Mouse (Mus musculus) midbrain, postnatal 0 days (tissue): ENCODE data around the gene Olfr1419. TPM values are rescaled to one million over a fixed set of nuclear protein-coding genes. Genes with fewer than 3 reads are reported as not detected.
A peak's percentile ranks its signal among the peaks of the same experiment; 100 is the strongest.
"Not testable (repeated sequence)": the region's sequence is repeated elsewhere in the genome, so short reads cannot be mapped to it uniquely, and the experiment has no call there.

Source experiments
- ATAC-seq: fragments of 200-750 bp; cut with Nextera tagmentation; 2 replicates; pipeline ENCODE4 v1.8.0; 2017; ENCODE audit warnings: moderate number of reproducible peaks, mild to moderate bottlenecking, moderate TSS enrichment, moderate library complexity; ENCODE audit not compliant: low FRiP score
- DNase-seq: peaks from one replicate; pipeline ENCODE4 v3.0.0-alpha.2; 2015; ENCODE audit warnings: low spot score
- H3K27ac ChIP-seq: fragments of 300-500 bp; sonication (generic); 2 replicates; pipeline ENCODE4 v1.5.1; 2014; ENCODE audit warnings: low read depth, mild to moderate bottlenecking, low read length, mixed read lengths
- H3K27me3 ChIP-seq: fragments of 300-500 bp; sonication (generic); 2 replicates; pipeline ENCODE4 v1.6.1; 2014; ENCODE audit warnings: low read length, control low read depth, mixed read lengths; ENCODE audit not compliant: insufficient read depth
- H3K36me3 ChIP-seq: fragments of 300-500 bp; sonication (generic); 2 replicates; pipeline ENCODE4 v1.6.1; 2014; ENCODE audit warnings: low read length, control low read depth, mixed read lengths; ENCODE audit not compliant: insufficient read depth
- H3K4me1 ChIP-seq: fragments of 300-500 bp; sonication (generic); 2 replicates; pipeline ENCODE4 v1.6.1; 2014; ENCODE audit warnings: mild to moderate bottlenecking, control low read depth, antibody characterized with exemption, low read length, mixed read lengths; ENCODE audit not compliant: insufficient read depth
- H3K4me2 ChIP-seq: fragments of 300-500 bp; sonication (generic); 2 replicates; pipeline ENCODE4 v1.6.1; 2014; ENCODE audit warnings: low read depth, mild to moderate bottlenecking, low read length, mixed read lengths; ENCODE audit not compliant: poor library complexity, severe bottlenecking
- H3K4me3 ChIP-seq: fragments of 300-500 bp; sonication (generic); 2 replicates; pipeline ENCODE4 v1.5.1; 2014; ENCODE audit warnings: low read depth, mild to moderate bottlenecking, low read length, moderate library complexity
- H3K9ac ChIP-seq: fragments of 300-500 bp; sonication (generic); replicated peaks from 2 replicates; pipeline ENCODE4 v1.6.1; 2014; ENCODE audit warnings: mild to moderate bottlenecking, low read length, moderate library complexity, mixed read lengths; ENCODE audit not compliant: poor library complexity, severe bottlenecking
- H3K9me3 ChIP-seq: fragments of 300-500 bp; sonication (generic); 2 replicates; pipeline ENCODE4 v1.6.1; 2016; ENCODE audit warnings: low read length, control low read depth
- CTCF ChIP-seq: IDR thresholded peaks from 2 replicates; pipeline ENCODE4 v1.5.1; 2016; ENCODE audit warnings: antibody characterized with exemption, mild to moderate bottlenecking
- WGBS: fragments of 180-500 bp; shearing (Covaris S2); extraction: QIAGEN DNeasy Blood & Tissue Kit; methylation state at CpG from one replicate; pipeline ENCODE4 v1.1.7; 2014; 5-methylcytosine and 5-hydroxymethylcytosine counted together
- polyA plus RNA-seq: library from polyadenylated mRNA; unstranded; fragments of >200 nt; fragmentation: Nextera tagmentation; extraction: Ambion mirVana; gene quantifications from 2 replicates; pipeline ENCODE4 v1.2.1, GENCODE M21; 2015
- total RNA-seq: library from RNA; depleted of rRNA; stranded (reverse); fragments of >200 nt; gene quantifications from 2 replicates; pipeline ENCODE4 v1.2.3, GENCODE M21; 2014; rRNA removed

The Olfr1419 gene
- 0.16 TPM in 1 of 2 replicates, not detected in the other for total RNA-seq
- polyA plus RNA-seq = not detected in 2 replicates

DNA sequence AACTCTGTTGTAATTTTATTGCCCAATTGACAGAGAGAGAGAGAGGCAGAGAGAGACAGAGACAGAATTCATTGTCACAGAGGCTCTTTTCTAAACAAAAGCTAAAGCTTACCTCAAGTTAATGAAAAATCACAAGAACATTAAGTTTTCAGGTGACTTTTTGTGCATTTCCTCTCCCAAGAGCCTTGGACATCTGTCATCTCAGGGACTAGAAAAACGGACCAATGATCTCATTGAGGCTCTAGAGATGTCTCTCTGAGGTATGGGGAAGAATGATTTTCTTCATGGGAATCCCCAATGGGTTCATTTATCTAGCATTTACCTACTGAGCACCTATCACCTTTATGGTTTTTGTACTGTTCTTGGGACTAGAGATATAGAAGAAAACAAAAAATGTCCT, at the start of gene Olfr1419:
Gene Olfr1419, minus strand, starts transcription at position 101 of the 400 bp plus-strand sequence.
- H3K4me1 ChIP-seq = no peaks in the 10 kb centered on the region
- H3K9ac ChIP-seq = no peak within 1 kb of the TSS
- no peak for DNase-seq
- ATAC-seq = no peak
- no peaks in the 10 kb centered on the region for H3K9me3 ChIP-seq
- H3K4me3 ChIP-seq = no peak within 1 kb of the TSS
- no peak for TF ChIP-seq CTCF
- no peak within 1 kb of the TSS for H3K4me2 ChIP-seq
- H3K27me3 ChIP-seq = no peaks in the 10 kb centered on the region
- H3K27ac ChIP-seq = no peak within 1 kb of the TSS
- 29% methylated on average over 1 of the region's 1 CpGs for WGBS
- H3K36me3 ChIP-seq = no peaks in the 10 kb centered on the region

DNA sequence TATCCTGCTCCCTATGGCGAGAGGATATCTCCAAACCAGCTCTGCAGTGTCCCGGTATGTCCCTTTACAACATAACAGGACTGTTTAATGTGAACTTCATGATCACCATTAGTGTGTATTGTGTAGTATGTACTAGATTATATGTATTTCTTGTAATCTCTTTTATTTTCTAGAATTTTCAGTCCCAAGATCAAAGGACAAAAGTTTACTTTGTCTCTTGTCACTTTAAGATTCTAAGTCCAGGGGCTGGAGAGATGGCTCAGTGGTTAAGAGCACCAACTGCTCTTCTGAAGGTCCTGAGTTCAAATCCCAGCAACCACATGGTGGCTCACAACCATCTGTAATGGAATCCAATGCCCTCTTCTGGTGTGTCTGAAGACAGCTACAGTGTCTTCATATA, 47.6 kb upstream of the Olfr1419 start:
- not testable (repeated sequence) for ATAC-seq, H3K9me3 ChIP-seq, DNase-seq, H3K4me2 ChIP-seq, H3K27me3 ChIP-seq, H3K27ac ChIP-seq, H3K4me1 ChIP-seq, H3K4me3 ChIP-seq, H3K9ac ChIP-seq
- peaks cover 48% of the 10 kb centered on the region for H3K36me3 ChIP-seq
- 100% methylated on average over 2 of the region's 2 CpGs for WGBS

DNA sequence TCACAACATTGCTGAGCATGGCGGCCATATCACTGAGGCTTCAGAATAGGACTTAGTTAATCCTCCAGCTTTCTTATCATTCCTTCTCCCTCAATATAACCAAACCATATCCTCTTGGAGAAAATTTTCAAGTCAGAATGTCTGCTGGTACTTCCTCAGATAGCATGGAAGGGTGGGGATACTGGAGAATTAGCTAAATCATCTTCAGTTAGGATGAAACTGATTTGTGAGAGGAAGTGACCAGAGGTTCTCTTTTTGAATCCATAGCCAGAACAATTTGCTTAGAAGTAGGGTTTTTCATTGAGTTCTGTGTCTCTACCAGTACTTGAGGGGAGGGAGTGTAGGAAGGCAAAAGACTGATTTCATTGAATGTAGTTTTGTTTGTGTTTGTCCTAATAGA, 47.2 kb upstream of the Olfr1419 start:
- 97% methylated on average over 1 of the region's 1 CpGs for WGBS
- H3K4me3 ChIP-seq = no peak overlapping the region
- H3K9me3 ChIP-seq = no peaks in the 10 kb centered on the region
- H3K36me3 ChIP-seq = peaks cover 51% of the 10 kb centered on the region
- H3K4me1 ChIP-seq = no peaks in the 10 kb centered on the region
- H3K27me3 ChIP-seq = no peaks in the 10 kb centered on the region
- no peak for ATAC-seq
- DNase-seq = no peak
- TF ChIP-seq CTCF = no peak
- no peak overlapping the region for H3K9ac ChIP-seq
- no peak overlapping the region for H3K27ac ChIP-seq
- no peak overlapping the region for H3K4me2 ChIP-seq

DNA sequence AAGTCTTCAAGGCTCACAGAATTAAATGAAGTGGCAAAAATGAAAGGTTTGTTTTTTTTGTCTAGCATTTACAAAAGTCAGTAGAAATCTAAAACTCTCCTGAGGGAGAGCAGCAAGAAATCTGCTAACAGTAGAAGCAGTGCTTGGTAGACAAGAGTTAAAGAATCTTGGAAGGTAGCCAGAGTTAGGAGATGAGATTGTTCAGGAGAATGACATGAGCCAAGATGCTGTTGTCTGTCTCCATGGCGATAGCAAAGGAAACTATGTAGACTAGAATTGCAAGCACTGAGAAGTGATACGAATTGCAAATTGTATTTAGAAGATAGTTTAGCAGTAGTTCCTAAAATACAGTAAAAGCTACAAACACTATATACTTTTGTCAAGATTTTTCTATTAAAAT, 40.9 kb upstream of the Olfr1419 start:
- no peak overlapping the region for H3K4me2 ChIP-seq
- H3K9ac ChIP-seq = no peak overlapping the region
- H3K36me3 ChIP-seq = peaks cover 12% of the 10 kb centered on the region
- H3K9me3 ChIP-seq = no peaks in the 10 kb centered on the region
- ATAC-seq (no peak), DNase-seq (peak; percentile 84)
- TF ChIP-seq CTCF = no peak
- H3K4me1 ChIP-seq = no peaks in the 10 kb centered on the region; the same call in 1 of the 2 replicates
- no peak overlapping the region for H3K4me3 ChIP-seq
- WGBS = 25% methylated on average over 2 of the region's 2 CpGs
- no peaks in the 10 kb centered on the region for H3K27me3 ChIP-seq
- H3K27ac ChIP-seq = no peak overlapping the region

DNA sequence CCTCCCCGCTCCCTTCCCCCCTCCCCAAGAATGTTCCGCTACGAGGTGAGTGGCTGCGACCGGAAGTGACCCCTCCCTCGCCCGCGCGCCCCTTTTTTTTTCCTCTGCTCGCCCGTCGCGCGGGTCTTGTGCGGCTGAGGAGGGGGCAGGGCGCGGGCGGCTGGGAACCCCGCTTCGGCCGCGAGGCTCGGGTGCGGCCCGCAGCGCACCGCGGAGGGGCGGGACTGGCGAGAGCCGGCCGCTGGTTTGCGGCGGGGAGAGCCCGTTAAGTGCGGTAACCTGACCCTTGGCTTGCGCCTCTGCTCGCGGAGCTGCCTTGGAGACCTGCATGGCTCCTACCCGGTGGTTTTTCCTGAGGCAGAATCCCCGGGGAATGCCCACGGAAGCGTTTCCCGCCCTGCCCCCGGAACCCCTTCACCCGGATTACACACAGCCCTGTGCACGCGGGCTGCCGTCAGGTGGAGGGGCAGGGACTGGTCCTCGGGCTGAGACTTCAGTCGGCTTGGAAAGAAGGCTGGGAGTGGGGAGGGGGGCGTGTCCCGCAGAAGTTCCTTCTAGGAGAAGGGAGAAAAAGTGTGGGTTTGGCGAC, 37.7 kb upstream of the Olfr1419 start:
- ATAC-seq (peak; percentile 47; the same call in 1 of the 2 replicates), DNase-seq (peak; percentile 40)

DNA sequence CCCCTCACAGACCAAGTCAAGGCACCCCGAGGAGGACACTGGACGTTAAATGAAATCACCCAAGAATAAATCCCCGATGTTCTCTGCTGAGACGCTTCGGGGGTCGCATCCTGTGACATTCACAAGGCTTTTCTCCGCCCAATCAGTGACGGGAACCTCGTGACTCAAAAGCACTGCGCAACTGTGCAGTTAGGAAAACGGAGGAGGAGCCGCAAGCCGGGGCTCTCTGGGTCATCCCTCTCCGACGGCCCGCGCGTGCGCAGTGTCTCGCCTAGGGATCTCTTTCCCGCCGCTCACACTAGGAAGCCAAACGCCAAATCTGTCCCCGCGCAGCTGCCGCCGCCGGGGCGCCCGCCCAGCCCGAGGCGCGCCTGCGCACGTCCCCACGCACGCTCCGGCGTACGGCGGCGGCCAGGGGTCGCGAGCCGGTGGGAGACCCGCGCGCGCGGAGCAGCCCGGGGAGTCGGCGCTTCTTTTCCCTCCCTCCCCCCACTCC, 37.2 kb upstream of the Olfr1419 start, which contains the start of gene Patl1:
Gene Patl1, plus strand, starts transcription at position 363 of the 496 bp plus-strand sequence.
- DNase-seq = peak; percentile 99
- under 1% methylated on average over 52 of the region's 53 CpGs for WGBS
- ATAC-seq = peak; percentile 98
- no peaks in the 10 kb centered on the region for H3K9me3 ChIP-seq
- peak within 1 kb of the TSS; percentile 79 for H3K9ac ChIP-seq
- peak within 1 kb of the TSS; percentile 90 for H3K27ac ChIP-seq
- H3K36me3 ChIP-seq = no peaks in the 10 kb centered on the region
- H3K4me2 ChIP-seq = peak within 1 kb of the TSS; percentile 80
- no peak for TF ChIP-seq CTCF
- H3K4me3 ChIP-seq = peak within 1 kb of the TSS; percentile 77
- H3K4me1 ChIP-seq = no peaks in the 10 kb centered on the region; the same call in 1 of the 2 replicates
- no peaks in the 10 kb centered on the region for H3K27me3 ChIP-seq

More for the DNA sequence above, 37.7 kb upstream of the Olfr1419 start:
- H3K4me3 ChIP-seq = peak overlapping the region; percentile 77
- peak overlapping the region; percentile 79 for H3K9ac ChIP-seq
- under 1% methylated on average over 31 of the region's 54 CpGs for WGBS
- H3K36me3 ChIP-seq = peaks cover 3% of the 10 kb centered on the region; the same call in 1 of the 2 replicates
- TF ChIP-seq CTCF = no peak
- no peaks in the 10 kb centered on the region for H3K9me3 ChIP-seq
- H3K27me3 ChIP-seq = no peaks in the 10 kb centered on the region
- H3K4me1 ChIP-seq = no peaks in the 10 kb centered on the region; the same call in 1 of the 2 replicates
- H3K4me2 ChIP-seq = peak overlapping the region; percentile 80
- peak overlapping the region; percentile 90 for H3K27ac ChIP-seq
